Mouse (Mus musculus): ENCODE data around the gene Rab3d. TPM values are rescaled to one million over a fixed set of nuclear protein-coding genes. Genes with fewer than 3 reads are reported as not detected.

The Rab3d gene
- polyA plus RNA-seq (2017; shearing (Covaris generic)): 17.7 TPM

GRCm38 (mm10) chr9:21918035-21918592 lies at the start of gene Rab3d:
Gene Rab3d, minus strand, starts transcription at chr9:21918192.

GRCm38 (mm10) chr9:21963417-21963816 lies 45.4 kb upstream of the Rab3d start, which contains the start of gene Epor:
Gene Epor, minus strand, starts transcription at chr9:21963506.

GRCm38 (mm10) chr9:21955570-21956281 lies 37.7 kb upstream of the Rab3d start, which contains the start of gene Swsap1:
Gene Swsap1, plus strand, starts transcription at chr9:21955755.

GRCm38 (mm10) chr9:21936692-21937570 lies 18.9 kb upstream of the Rab3d start, which contains the start of gene Plppr2:
Gene Plppr2, plus strand, starts transcription at chr9:21937033.

GRCm38 (mm10) chr9:21927208-21927753 lies 9.3 kb upstream of the Rab3d start, which contains the start of the genes Ccdc159 and Tmem205:
Gene Ccdc159, plus strand, starts transcription at chr9:21927471.
Gene Tmem205, minus strand, starts transcription at chr9:21927556.

Other genes starting within 250 kb of the Rab3d start
- gene Ldlr, start 194.7 kb downstream of the Rab3d start, polyA plus RNA-seq (2017; shearing (Covaris generic)): 32.4 TPM
- 7.4 TPM for gene Spc24, start 157.9 kb downstream of the Rab3d start, polyA plus RNA-seq (2017; shearing (Covaris generic))
- not detected for gene Kank2, start 119.4 kb downstream of the Rab3d start, polyA plus RNA-seq (2017; shearing (Covaris generic))
- not detected for gene Angptl8, start 82.7 kb downstream of the Rab3d start, polyA plus RNA-seq (2017; shearing (Covaris generic))
- 5.5 TPM for gene Dock6, start 65.6 kb downstream of the Rab3d start, polyA plus RNA-seq (2017; shearing (Covaris generic))
- 0.46 TPM for gene Ccdc159, start 9.3 kb upstream of the Rab3d start, polyA plus RNA-seq (2017; shearing (Covaris generic))
- gene Tmem205, start 9.4 kb upstream of the Rab3d start, polyA plus RNA-seq (2017; shearing (Covaris generic)): 10.4 TPM
- 2.4 TPM for gene Plppr2, start 18.8 kb upstream of the Rab3d start, polyA plus RNA-seq (2017; shearing (Covaris generic))
- gene Swsap1, start 37.6 kb upstream of the Rab3d start, polyA plus RNA-seq (2017; shearing (Covaris generic)): 10.9 TPM
- gene Epor, start 45.3 kb upstream of the Rab3d start, polyA plus RNA-seq (2017; shearing (Covaris generic)): 0.94 TPM
- 0.20 TPM for gene Rgl3, start 71.3 kb upstream of the Rab3d start, polyA plus RNA-seq (2017; shearing (Covaris generic))
- not detected for gene Ccdc151, start 84.4 kb upstream of the Rab3d start, polyA plus RNA-seq (2017; shearing (Covaris generic))
- gene Prkcsh, start 84.6 kb upstream of the Rab3d start, polyA plus RNA-seq (2017; shearing (Covaris generic)): 93.9 TPM
- not detected for gene Elavl3, start 133.8 kb upstream of the Rab3d start, polyA plus RNA-seq (2017; shearing (Covaris generic))
- gene Gm49318, start 153.1 kb upstream of the Rab3d start, polyA plus RNA-seq (2017; shearing (Covaris generic)): not detected
- gene Zfp653, start 153.2 kb upstream of the Rab3d start, polyA plus RNA-seq (2017; shearing (Covaris generic)): 8.2 TPM
- 50.8 TPM for gene Ecsit, start 167.2 kb upstream of the Rab3d start, polyA plus RNA-seq (2017; shearing (Covaris generic))
- gene Cnn1, start 181.0 kb upstream of the Rab3d start, polyA plus RNA-seq (2017; shearing (Covaris generic)): not detected
- gene Elof1, start 199.0 kb upstream of the Rab3d start, polyA plus RNA-seq (2017; shearing (Covaris generic)): 93.2 TPM
- gene Acp5, start 217.5 kb upstream of the Rab3d start, polyA plus RNA-seq (2017; shearing (Covaris generic)): 253 TPM
- 45.4 TPM for gene Pigyl, start 238.7 kb upstream of the Rab3d start, polyA plus RNA-seq (2017; shearing (Covaris generic))

Measured in inflammation-experienced regulatory T-cells, adult 16 weeks (primary cell).